Mouse (Mus musculus): ENCODE data around the gene Rpap3. TPM values are rescaled to one million over a fixed set of nuclear protein-coding genes. Genes with fewer than 3 reads are reported as not detected.

Rpap3 gene
- total and polyA plus RNA-seq, 3 experiments = 43.1 to 73.7 (median 69.1) TPM

- dilution Hi-C loops (cut with MboI; ENCODE audit: extremely low pct_ligation_motif_present, extremely low pct_unique_long_range_greater_than_20kb, low sequenced_read_pairs) (no loop called here), in situ Hi-C loops (cut with MboI; ENCODE audit: low pct_ligation_motif_present, low pct_unique_long_range_greater_than_20kb, low sequenced_read_pairs) (no loop called here)
- Histone ChIP-seq H3K27me3 (replicated peaks) (no peaks in the 10 kb centered on the region), H3K9ac (ENCODE audit: insufficient read depth, low read depth) (peak overlapping the region; percentile 93), H3K4me2 (ENCODE audit: insufficient read depth, low read depth, poor library complexity, severe bottlenecking) (peak overlapping the region; percentile 84), H3K4me1 (ENCODE audit: control insufficient read depth in 1 of 2, insufficient read depth in 2 of 2) (peaks cover 35 to 44% of the 10 kb centered on the region in 2 experiments), H3K9me3 (replicated peaks; ENCODE audit: low read length) (peaks cover 18% of the 10 kb centered on the region), H3K27ac (ENCODE audit: insufficient read depth, low read depth) (peak overlapping the region; percentile 71), H3K36me3 (replicated peaks in 1 of 2; ENCODE audit: control insufficient read depth in 1 of 2, insufficient read depth in 1 of 2, low read length in 1 of 2) (peaks cover 12 to 19% of the 10 kb centered on the region in 2 experiments), H3K4me3 (replicated peaks in 1 of 3; ENCODE audit: low read depth in 2 of 3, low read length in 2 of 3, poor library complexity in 1 of 3) (peak overlapping the region; percentile 58 to 69 (median 60)), H3K79me2 (replicated peaks; ENCODE audit: control insufficient read depth, extremely low read depth, insufficient read depth, poor library complexity, severe bottlenecking) (peaks cover 14% of the 10 kb centered on the region)
- TF ChIP-seq MYC (IDR thresholded peaks at IDR 0.05; ENCODE audit: low read depth, low read length) = 0 out of 2 replicates have a peak, but pooled peaks have one; percentile 44
- no peak for TF ChIP-seq RCOR1 (conservative IDR thresholded peaks at IDR 0.05; ENCODE audit: low read depth, low read length)
- TF ChIP-seq POLR2A (IDR thresholded peaks at IDR 0.05; ENCODE audit: low read depth, low read length) = peak; percentile 17; the same call in 1 of the 2 replicates
- no peak for TF ChIP-seq PAX5 (IDR thresholded peaks at IDR 0.05; ENCODE audit: low read length)
- TF ChIP-seq IRF4 (IDR thresholded peaks at IDR 0.05; ENCODE audit: low read depth, low read length) = no peak
- TF ChIP-seq MAFK (IDR thresholded peaks at IDR 0.05; ENCODE audit: insufficient replicate concordance, low read length) = no peak
- TF ChIP-seq MEF2A (IDR thresholded peaks at IDR 0.05; ENCODE audit: borderline replicate concordance, low read depth, low read length) = 0 out of 2 replicates have a peak, but pooled peaks have one; percentile 21
- TF ChIP-seq UBTF (IDR thresholded peaks at IDR 0.05; ENCODE audit: low read depth, low read length) = no peak
- peak; percentile 21; the same call in 1 of the 2 replicates for TF ChIP-seq ELF1 (IDR thresholded peaks at IDR 0.05; ENCODE audit: low read depth, low read length)
- TF ChIP-seq SIN3A (IDR thresholded peaks at IDR 0.05; ENCODE audit: low read length) = no peak
- no peak for TF ChIP-seq BHLHE40 (IDR thresholded peaks at IDR 0.05; ENCODE audit: low read depth, low read length)
- TF ChIP-seq EP300 (IDR thresholded peaks at IDR 0.05; ENCODE audit: low read length) = no peak
- no peak for DNase-seq (ENCODE audit: extremely low read depth)
Observed at GRCm38 (mm10) chr15:97738923-97739322, 33.3 kb upstream of the Rpap3 start.

GRCm38 (mm10) chr15:97731988-97732387 lies 26.4 kb upstream of the Rpap3 start:
- no peak for DNase-seq (ENCODE audit: extremely low read depth)
- TF ChIP-seq NELFE (IDR thresholded peaks at IDR 0.05; ENCODE audit: low read depth, low read length) (no peak), USF2 (conservative IDR thresholded peaks at IDR 0.05; ENCODE audit: low read depth, low read length) (no peak), CTCF (conservative IDR thresholded peaks at IDR 0.05 in 1 of 2, IDR thresholded peaks at IDR 0.05 in 1 of 2; ENCODE audit: low read depth in 2 of 2, low read length in 2 of 2) (no peak), CHD1 (IDR thresholded peaks at IDR 0.05; ENCODE audit: low read depth, low read length) (no peak), MEF2A (IDR thresholded peaks at IDR 0.05; ENCODE audit: borderline replicate concordance, low read depth, low read length) (no peak), ZC3H11A (IDR thresholded peaks at IDR 0.05; ENCODE audit: low read depth, low read length) (no peak), MAZ (IDR thresholded peaks at IDR 0.05; ENCODE audit: low read depth, low read length) (no peak), EP300 (IDR thresholded peaks at IDR 0.05; ENCODE audit: low read length) (no peak), MAFK (IDR thresholded peaks at IDR 0.05; ENCODE audit: insufficient replicate concordance, low read length) (no peak), SIN3A (IDR thresholded peaks at IDR 0.05; ENCODE audit: low read length) (no peak), POLR2AphosphoS2 (IDR thresholded peaks at IDR 0.05; ENCODE audit: low read depth, low read length) (no peak), GABPA (IDR thresholded peaks at IDR 0.05; ENCODE audit: insufficient replicate concordance, low read depth, low read length) (no peak), MYC (IDR thresholded peaks at IDR 0.05; ENCODE audit: low read depth, low read length) (no peak), KAT2A (IDR thresholded peaks at IDR 0.05; ENCODE audit: insufficient replicate concordance, low read length) (no peak)
- Histone ChIP-seq H3K27me3 (replicated peaks) (no peaks in the 10 kb centered on the region), H3K4me2 (ENCODE audit: insufficient read depth, low read depth, poor library complexity, severe bottlenecking) (no peak overlapping the region), H3K4me3 (replicated peaks in 1 of 3; ENCODE audit: low read depth in 2 of 3, low read length in 2 of 3, poor library complexity in 1 of 3) (no peak overlapping the region), H3K79me2 (replicated peaks; ENCODE audit: control insufficient read depth, extremely low read depth, insufficient read depth, poor library complexity, severe bottlenecking) (no peaks in the 10 kb centered on the region), H3K27ac (ENCODE audit: insufficient read depth, low read depth) (no peak overlapping the region), H3K9me3 (replicated peaks; ENCODE audit: low read length) (peaks cover 37% of the 10 kb centered on the region), H3K36me3 (replicated peaks in 1 of 2; ENCODE audit: control insufficient read depth in 1 of 2, insufficient read depth in 1 of 2, low read length in 1 of 2) (peaks cover 55 to 75% of the 10 kb centered on the region in 2 experiments), H3K4me1 (ENCODE audit: control insufficient read depth in 1 of 2, insufficient read depth in 2 of 2) (peaks cover 15 to 40% of the 10 kb centered on the region in 2 experiments), H3K9ac (ENCODE audit: insufficient read depth, low read depth) (no peak overlapping the region)
- dilution Hi-C loops (cut with MboI; ENCODE audit: extremely low pct_ligation_motif_present, extremely low pct_unique_long_range_greater_than_20kb, low sequenced_read_pairs) = no loop called here
- in situ Hi-C loops (cut with MboI; ENCODE audit: low pct_ligation_motif_present, low pct_unique_long_range_greater_than_20kb, low sequenced_read_pairs) = no loop called here
